Mouse (Mus musculus) spleen, adult 2 months (tissue): ENCODE results near the gene A930004D18Rik.

ENCODE experiments used
- CTCF ChIP-seq: fragments of 200-500 bp; IDR thresholded peaks from 2 replicates; pipeline ENCODE4 v1.5.1; 2011; ENCODE audit warnings: mild to moderate bottlenecking, inconsistent platforms; ENCODE audit not compliant: insufficient read depth, insufficient read length, insufficient replicate concordance; ENCODE audit errors: extremely low read depth
- POLR2A ChIP-seq: fragments of 200-500 bp; IDR thresholded peaks from 2 replicates; pipeline ENCODE4 v1.6.1; 2011; ENCODE audit warnings: low read depth, low read length, inconsistent platforms

- no peak for TF ChIP-seq CTCF
- TF ChIP-seq POLR2A, result no peak
Measured at GRCm38 (mm10) chr2:18016639-18017038, 20.9 kb downstream of the A930004D18Rik start.
